Mouse (Mus musculus) forebrain, embryonic 16.5 days (tissue): ENCODE results near the gene Gm28047. TPM values are rescaled to one million over a fixed set of nuclear protein-coding genes. Genes with fewer than 3 reads are reported as not detected.

Experiments
- ATAC-seq: fragments of 200-750 bp; cut with Nextera tagmentation; 2 replicates; pipeline ENCODE4 v1.8.0; 2017; ENCODE audit warnings: mild to moderate bottlenecking, moderate library complexity
- H3K27ac ChIP-seq: fragments of 300-500 bp; sonication (generic); 2 replicates; pipeline ENCODE4 v1.5.1; 2014; ENCODE audit warnings: low read length, control low read depth
- H3K27me3 ChIP-seq: fragments of 300-500 bp; sonication (generic); replicated peaks from 2 replicates; pipeline ENCODE4 v1.6.1; 2014; ENCODE audit warnings: low read length; ENCODE audit not compliant: control insufficient read depth, insufficient read depth
- H3K36me3 ChIP-seq: fragments of 300-500 bp; sonication (generic); 2 replicates; pipeline ENCODE4 v1.6.1; 2014; ENCODE audit not compliant: control insufficient read depth, insufficient read depth
- H3K4me1 ChIP-seq: fragments of 300-500 bp; sonication (generic); replicated peaks from 2 replicates; pipeline ENCODE4 v1.6.1; 2014; ENCODE audit warnings: low read length; ENCODE audit not compliant: control insufficient read depth, insufficient read depth
- H3K4me2 ChIP-seq: fragments of 300-500 bp; sonication (generic); 2 replicates; pipeline ENCODE4 v1.6.1; 2014; ENCODE audit warnings: mild to moderate bottlenecking, low read length, control low read depth
- H3K4me3 ChIP-seq: fragments of 300-500 bp; sonication (generic); replicated peaks from 2 replicates; pipeline ENCODE4 v1.5.1; 2014; ENCODE audit warnings: mild to moderate bottlenecking, low read length, control low read depth
- H3K9ac ChIP-seq: fragments of 300-500 bp; sonication (generic); replicated peaks from 2 replicates; pipeline ENCODE4 v1.6.1; 2014; ENCODE audit warnings: low read depth, low read length, control low read depth
- H3K9me3 ChIP-seq: fragments of 300-500 bp; sonication (generic); 2 replicates; pipeline ENCODE4 v1.6.1; 2016; ENCODE audit warnings: low read length; ENCODE audit not compliant: control insufficient read depth
- WGBS: fragments of 180-500 bp; shearing (Covaris S2); extraction: QIAGEN DNeasy Blood & Tissue Kit; methylation state at CpG from one replicate; pipeline ENCODE4 v1.1.7; 2014; 5-methylcytosine and 5-hydroxymethylcytosine counted together
- polyA plus RNA-seq: library from polyadenylated mRNA; unstranded; fragments of >200 nt; fragmentation: Nextera tagmentation; extraction: Ambion mirVana; gene quantifications from 2 replicates; pipeline ENCODE4 v1.2.1, GENCODE M21; 2015

Gm28047 gene
- polyA plus RNA-seq, 1 experiment from 2014 or later: not detected

- Histone ChIP-seq H3K4me2 (peak overlapping the region; percentile 1; the same call in 1 of the 2 replicates), H3K9ac (no peak overlapping the region), H3K27ac (peak overlapping the region; percentile 82), H3K4me1 (peaks cover 13% of the 10 kb centered on the region), H3K36me3 (no peaks in the 10 kb centered on the region), H3K4me3 (no peak overlapping the region), H3K9me3 (no peaks in the 10 kb centered on the region), H3K27me3 (no peaks in the 10 kb centered on the region)
- 43% methylated on average over 8 of the region's 8 CpGs for WGBS
- ATAC-seq: no peak
These were observed 30.7 kb downstream of the Gm28047 start for GRCm38 (mm10) chr15:102593996-102594656.

- Histone ChIP-seq H3K9ac (no peak overlapping the region), H3K9me3 (no peaks in the 10 kb centered on the region), H3K4me2 (no peak overlapping the region), H3K4me1 (peaks cover 13% of the 10 kb centered on the region), H3K36me3 (no peaks in the 10 kb centered on the region), H3K27ac (no peak overlapping the region), H3K4me3 (no peak overlapping the region), H3K27me3 (no peaks in the 10 kb centered on the region)
- WGBS: 31% methylated on average over 1 of the region's 1 CpGs
- ATAC-seq: no peak
These were observed 32.2 kb downstream of the Gm28047 start for GRCm38 (mm10) chr15:102592674-102593073.

- Histone ChIP-seq H3K27ac (no peak overlapping the region; the same call in 1 of the 2 replicates), H3K4me1 (peaks cover 20% of the 10 kb centered on the region), H3K27me3 (no peaks in the 10 kb centered on the region), H3K9me3 (no peaks in the 10 kb centered on the region), H3K36me3 (no peaks in the 10 kb centered on the region), H3K4me2 (no peak overlapping the region), H3K9ac (no peak overlapping the region), H3K4me3 (no peak overlapping the region)
- 84% methylated on average over 1 of the region's 1 CpGs for WGBS
- ATAC-seq: no peak
These were observed 34.3 kb downstream of the Gm28047 start for GRCm38 (mm10) chr15:102590567-102590966.

- Histone ChIP-seq H3K4me2 (no peak overlapping the region), H3K36me3 (no peaks in the 10 kb centered on the region), H3K27ac (no peak overlapping the region), H3K4me1 (peaks cover 21% of the 10 kb centered on the region), H3K4me3 (no peak overlapping the region), H3K9ac (no peak overlapping the region), H3K27me3 (no peaks in the 10 kb centered on the region), H3K9me3 (no peaks in the 10 kb centered on the region)
- ATAC-seq: no peak
- WGBS: 95% methylated on average over 8 of the region's 8 CpGs
These were observed 35.0 kb downstream of the Gm28047 start for GRCm38 (mm10) chr15:102589826-102590225.

GRCm38 (mm10) chr15:102585501-102585900 is 39.4 kb downstream of the Gm28047 start:
- Histone ChIP-seq H3K4me1 (peaks cover 22% of the 10 kb centered on the region), H3K4me3 (no peak overlapping the region), H3K27ac (peak overlapping the region; percentile 86), H3K36me3 (no peaks in the 10 kb centered on the region), H3K4me2 (no peak overlapping the region), H3K27me3 (no peaks in the 10 kb centered on the region), H3K9ac (0 out of 2 replicates have a peak overlapping the region, but pooled peaks have one; percentile 15), H3K9me3 (no peaks in the 10 kb centered on the region)
- WGBS: 25% methylated on average over 5 of the region's 5 CpGs
- ATAC-seq: no peak

DNA sequence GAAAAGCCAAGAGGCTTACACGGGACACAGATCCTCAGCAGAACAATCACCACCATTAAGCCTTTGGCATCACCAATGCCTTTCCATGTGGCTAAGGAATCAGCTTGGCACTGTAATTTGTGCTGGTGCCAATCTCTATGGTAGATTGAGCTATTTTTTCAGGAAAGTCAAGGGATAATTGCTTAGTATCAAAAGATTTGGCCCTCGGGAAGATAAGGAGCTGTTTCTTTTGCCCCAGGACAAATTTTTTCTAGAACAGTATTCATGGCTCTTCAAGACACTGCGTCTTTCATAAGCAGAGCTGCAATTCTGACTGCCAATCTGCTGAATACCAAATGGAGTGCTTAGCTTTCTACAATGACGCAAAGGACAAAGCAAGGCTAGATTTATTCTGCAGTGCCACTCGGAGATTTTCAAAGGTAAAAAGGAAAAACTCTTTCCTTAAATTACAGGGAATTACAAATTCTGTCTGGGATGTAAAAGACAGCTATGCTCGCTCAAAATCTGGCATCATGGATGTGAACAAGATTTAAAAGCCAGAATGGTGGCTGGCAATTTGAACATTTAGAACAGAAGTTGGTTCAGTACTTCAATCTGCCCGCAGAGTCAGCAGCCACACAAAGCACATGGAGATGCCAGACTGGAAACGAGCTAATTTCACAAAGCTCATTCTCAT is 41.0 kb downstream of the Gm28047 start:
- Histone ChIP-seq H3K27me3 (no peaks in the 10 kb centered on the region), H3K9ac (peak overlapping the region; percentile 41; the same call in 1 of the 2 replicates), H3K4me2 (peak overlapping the region; percentile 33), H3K4me1 (peaks cover 22% of the 10 kb centered on the region), H3K9me3 (no peaks in the 10 kb centered on the region), H3K4me3 (no peak overlapping the region), H3K36me3 (no peaks in the 10 kb centered on the region), H3K27ac (peak overlapping the region; percentile 96)
- peak; percentile 89 for ATAC-seq
- WGBS: 5% methylated on average over 8 of the region's 8 CpGs

GRCm38 (mm10) chr15:102581205-102581604 is 43.7 kb downstream of the Gm28047 start:
- Histone ChIP-seq H3K27me3 (no peaks in the 10 kb centered on the region), H3K4me1 (peaks cover 19% of the 10 kb centered on the region), H3K4me2 (no peak overlapping the region), H3K27ac (no peak overlapping the region), H3K9me3 (no peaks in the 10 kb centered on the region), H3K4me3 (no peak overlapping the region), H3K9ac (no peak overlapping the region), H3K36me3 (no peaks in the 10 kb centered on the region)
- WGBS: 93% methylated on average over 1 of the region's 1 CpGs
- no peak for ATAC-seq

DNA sequence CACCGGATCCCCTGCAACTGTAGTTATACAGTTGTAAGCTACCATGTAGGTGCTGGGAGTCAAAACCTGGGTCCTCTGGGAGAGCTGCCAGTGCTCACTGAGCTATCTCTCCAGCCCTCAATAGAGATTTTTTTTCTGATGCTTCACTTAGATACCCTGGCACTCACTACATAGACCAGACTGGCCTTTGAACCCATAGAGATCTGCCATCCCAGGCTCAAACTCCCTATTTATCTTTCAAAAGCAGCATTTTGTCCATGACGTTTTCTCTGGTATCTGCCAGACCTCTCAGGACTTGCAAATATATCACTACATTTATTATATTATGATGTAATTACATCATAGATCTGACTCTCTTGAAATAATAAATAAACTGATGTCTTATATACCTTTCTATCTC is 46.5 kb downstream of the Gm28047 start:
- Histone ChIP-seq H3K4me3 (no peak overlapping the region), H3K4me2 (no peak overlapping the region), H3K9me3 (no peaks in the 10 kb centered on the region), H3K27ac (no peak overlapping the region), H3K4me1 (peaks cover 8% of the 10 kb centered on the region), H3K36me3 (no peaks in the 10 kb centered on the region), H3K9ac (no peak overlapping the region), H3K27me3 (no peaks in the 10 kb centered on the region)
- ATAC-seq: no peak
- WGBS: 96% methylated on average over 2 of the region's 2 CpGs

GRCm38 (mm10) chr15:102576972-102577371 is 47.9 kb downstream of the Gm28047 start:
- H3K9ac ChIP-seq: no peak overlapping the region
- H3K36me3 ChIP-seq: no peaks in the 10 kb centered on the region
- no peaks in the 10 kb centered on the region for H3K9me3 ChIP-seq
- no peaks in the 10 kb centered on the region for H3K27me3 ChIP-seq
- no peak overlapping the region for H3K4me3 ChIP-seq
- no peak overlapping the region for H3K27ac ChIP-seq
- 30% methylated on average over 1 of the region's 1 CpGs for WGBS
- 0 out of 2 replicates have a peak, but pooled peaks cover 2% of the 10 kb centered on the region for H3K4me1 ChIP-seq
- ATAC-seq: no peak
- H3K4me2 ChIP-seq: no peak overlapping the region
